Mouse (Mus musculus): Measurements from ENCODE around the gene Lrmda.

Gene Lrmda

DNA sequence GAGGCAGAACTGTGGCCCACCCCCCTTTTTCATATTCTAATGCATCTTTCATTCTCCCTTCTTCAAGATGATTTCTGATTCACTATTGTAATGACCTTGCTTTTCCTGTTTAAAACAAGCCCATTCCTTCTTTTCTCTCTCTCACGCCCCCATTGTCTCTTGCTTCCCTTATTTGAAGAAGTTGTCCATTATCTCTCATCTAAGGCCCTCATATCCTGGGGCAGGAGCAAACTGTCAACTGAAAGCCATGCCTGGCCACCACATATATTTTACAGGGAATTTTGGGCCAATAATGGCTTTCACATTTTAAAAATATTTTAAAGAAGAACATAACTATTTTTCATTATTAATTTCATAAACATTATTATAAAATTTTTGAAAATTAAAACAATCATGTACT is 391.3 kb downstream of the Lrmda start:
- no peak for DNase-seq (ENCODE audit: low read depth, low spot score)

DNA sequence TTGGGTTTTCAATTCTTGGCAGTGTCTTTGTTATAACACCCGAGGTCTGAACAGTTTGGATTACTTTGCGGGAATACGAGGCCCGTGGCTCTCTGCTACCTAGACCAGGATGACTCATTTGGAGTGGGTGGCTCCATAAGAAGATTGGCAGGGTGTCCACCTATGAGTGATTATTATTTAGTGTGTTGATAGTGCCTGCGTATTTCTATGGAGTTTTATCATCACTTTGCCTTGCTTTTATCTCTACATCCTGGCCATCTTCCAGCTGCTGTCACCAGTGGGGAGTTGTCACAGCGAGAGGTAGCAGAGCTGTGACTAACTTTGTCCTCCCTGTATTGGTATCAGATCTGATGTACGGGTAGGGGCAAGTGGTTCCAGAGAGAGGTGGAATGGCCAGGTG is 393.7 kb downstream of the Lrmda start:
- no peak for DNase-seq (ENCODE audit: low read depth, low spot score)

DNA sequence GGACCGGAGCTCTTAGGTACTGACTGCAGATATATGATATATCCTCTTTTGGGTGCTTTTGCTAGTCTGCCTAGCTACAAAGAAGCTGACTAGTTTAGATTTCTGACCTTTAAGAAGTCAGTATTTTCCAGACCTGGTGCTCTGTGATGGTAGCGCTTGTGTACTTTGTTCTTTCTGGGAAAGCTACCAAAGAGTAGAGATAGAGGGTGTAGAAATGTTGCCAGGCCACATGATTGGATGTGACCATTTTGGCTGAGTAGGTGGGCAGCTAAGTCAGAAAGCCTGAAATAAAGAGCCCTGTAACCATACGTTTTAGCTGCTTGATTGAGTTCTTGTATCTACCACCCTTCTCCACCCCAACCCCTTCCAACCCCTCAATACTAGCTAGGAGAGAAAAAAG is 398.2 kb downstream of the Lrmda start:
- DNase-seq (ENCODE audit: low read depth, low spot score): no peak

DNA sequence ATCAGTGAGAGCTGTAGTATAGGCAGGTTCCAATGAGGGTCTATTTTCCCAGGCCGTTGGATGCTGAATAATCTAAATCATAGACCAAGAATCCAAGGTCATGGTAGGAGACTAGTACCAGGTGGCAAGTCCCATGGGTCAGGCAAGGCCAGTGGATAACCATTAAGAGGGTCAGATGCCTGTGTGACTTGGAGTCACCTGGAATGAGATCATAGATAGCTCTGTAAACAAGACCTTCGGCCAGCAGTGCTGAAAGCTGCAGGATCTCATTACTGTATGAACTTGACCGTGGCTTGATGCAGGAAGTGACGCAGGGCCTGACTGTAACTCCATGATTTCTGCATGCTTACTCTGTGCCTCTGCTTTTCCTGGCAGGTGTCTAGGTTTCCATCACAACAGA is 402.2 kb downstream of the Lrmda start:
- no peak for DNase-seq (ENCODE audit: low read depth, low spot score)

DNA sequence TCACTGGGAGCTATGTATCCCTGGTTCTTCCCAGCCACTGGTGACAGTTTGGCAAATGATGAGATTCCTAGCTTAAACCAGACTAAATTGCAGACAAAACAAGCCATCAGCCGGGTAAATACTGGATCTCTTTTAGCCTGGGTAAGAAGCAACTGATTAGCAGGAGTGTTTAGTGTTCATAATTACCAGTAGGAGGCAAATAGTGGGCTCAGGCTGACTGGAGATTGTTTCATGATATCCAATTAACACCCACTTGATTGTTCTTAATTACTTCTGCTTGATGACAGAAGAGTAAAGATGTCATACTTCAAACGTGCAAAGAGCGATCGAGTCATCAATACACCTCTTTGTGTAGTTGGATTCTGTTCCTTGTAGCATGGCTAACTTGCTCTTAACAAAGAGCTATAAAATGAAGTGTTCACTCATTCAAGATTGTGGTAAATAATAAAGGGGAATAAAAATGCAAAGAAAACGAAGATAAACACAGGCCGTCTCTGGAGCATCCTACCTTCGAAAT is 405.6 kb downstream of the Lrmda start:
- DNase-seq (ENCODE audit: low read depth, low spot score): no peak

DNA sequence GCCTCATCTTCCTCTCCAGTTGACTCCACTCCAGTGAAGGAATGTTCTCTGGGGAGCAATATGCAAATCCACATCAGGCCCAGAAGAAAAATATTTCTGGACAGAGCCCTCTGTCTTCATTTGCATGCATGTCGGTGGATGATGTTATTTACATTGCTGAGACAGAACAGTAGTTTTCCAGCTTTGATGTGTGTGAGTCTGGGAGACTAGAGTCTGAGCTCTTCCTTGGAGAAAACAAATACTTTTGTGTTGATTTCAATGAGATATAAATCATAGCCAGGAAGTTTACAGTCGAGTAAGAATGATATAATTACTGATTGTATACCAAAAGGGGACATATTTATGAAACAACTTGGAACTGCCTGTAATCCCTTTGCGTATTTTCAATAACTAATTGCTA is 415.9 kb downstream of the Lrmda start:
- no peak for DNase-seq (ENCODE audit: low read depth, low spot score)

DNA sequence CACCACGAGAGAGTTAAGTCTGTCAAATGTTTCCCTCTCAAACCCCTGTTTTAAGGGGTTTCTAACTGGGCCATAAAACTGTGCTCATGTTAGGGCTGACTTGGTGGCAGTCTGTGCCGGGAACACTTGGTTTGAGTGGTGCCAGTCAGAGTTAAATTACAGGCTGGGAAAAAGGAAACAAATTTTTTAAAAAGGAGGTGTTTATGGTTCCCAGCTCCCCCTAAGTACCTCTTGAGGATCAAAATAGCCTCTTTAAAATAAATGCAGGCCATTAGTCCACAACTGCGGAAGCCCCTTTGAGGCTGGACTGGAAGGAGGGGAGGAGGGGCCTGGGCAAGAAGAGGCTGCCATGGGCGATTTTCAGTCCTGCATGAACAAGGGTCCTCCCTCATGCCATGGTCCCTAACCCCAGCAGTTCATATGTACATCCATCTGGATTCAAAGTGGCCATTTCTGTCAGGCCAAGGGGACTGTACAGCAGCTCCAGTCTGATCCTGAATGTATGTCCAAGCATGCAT is 416.4 kb downstream of the Lrmda start:
- no peak for DNase-seq (ENCODE audit: low read depth, low spot score)

DNA sequence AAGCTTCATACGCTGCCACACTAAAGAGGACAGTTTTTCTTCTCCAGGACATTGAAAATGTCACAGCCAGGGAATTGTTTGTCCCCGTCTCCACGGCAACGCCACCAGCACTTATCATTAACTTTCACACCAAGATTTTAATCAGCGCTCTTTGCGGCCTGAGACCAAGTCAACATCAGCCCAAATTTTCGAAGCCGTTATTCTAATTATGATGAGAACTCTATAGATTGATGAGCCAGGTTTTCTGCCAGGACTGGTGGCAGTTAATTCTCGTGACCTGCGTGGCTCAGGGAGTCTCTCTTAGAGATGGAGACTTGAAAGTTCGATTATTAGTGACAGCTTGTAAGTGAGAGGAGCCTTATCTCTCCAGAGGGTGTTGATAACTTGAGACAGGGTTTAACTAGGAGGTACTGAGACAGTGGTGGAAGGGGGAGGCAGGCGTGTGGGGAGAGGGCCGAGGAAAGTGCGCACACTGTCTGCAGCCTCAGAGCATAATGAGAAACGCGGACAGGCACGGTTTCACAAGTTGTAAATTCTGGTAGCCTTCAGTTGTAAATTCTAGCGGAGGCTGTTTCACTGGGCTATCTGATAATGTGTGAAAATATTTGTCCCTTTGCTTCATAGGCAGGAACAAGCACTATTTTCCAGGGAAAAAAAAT is 421.0 kb downstream of the Lrmda start:
- DNase-seq (ENCODE audit: low read depth, low spot score): no peak

DNA sequence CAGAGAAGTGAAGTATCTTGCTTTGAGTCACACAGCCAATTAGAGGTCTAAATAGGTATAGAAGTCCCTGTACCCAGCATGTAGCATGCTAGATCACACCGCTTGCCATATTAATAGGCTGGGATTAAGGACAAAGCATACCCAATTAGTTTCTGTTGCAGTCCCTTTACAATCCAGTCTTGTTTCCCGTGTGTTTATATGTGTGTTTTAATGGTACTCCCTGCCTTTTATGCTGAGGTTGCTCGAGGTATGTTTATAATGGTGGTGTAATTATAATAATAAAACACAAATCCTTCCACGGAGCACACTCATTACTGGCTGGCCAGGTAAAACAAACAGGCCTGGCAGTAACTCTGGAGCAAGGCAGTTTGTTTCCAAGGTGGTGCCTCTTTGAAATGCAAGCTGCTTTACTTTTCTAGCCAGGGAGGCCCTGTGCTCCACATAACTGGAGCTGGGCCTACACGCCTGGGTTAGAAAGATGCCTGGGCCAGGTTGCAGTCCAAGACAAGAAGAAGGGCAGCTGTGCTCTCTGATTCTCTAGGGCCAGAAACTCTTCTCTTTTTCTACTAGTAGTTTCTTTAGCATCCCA is 422.4 kb downstream of the Lrmda start:
- peak; percentile 22 for DNase-seq (ENCODE audit: low read depth, low spot score)

DNA sequence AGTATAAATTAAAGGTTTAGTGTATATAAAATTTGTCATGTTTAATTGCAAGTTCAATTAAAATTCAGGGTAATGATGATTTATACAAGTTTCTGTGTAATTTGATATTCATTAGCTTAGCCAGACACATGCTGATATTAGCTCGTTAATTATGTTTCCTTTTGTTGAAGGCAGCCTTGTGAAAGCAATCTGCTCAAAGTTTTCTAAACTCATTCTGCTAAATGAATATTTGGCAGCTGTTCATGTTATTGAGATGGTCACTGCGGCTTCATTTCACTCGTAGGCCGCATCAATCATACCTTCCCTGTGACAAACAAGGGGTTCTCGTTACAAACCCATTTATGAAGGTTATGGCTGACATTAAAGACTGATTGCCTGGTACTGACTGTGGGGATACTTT is 423.2 kb downstream of the Lrmda start:
- DNase-seq (ENCODE audit: low read depth, low spot score): no peak

DNA sequence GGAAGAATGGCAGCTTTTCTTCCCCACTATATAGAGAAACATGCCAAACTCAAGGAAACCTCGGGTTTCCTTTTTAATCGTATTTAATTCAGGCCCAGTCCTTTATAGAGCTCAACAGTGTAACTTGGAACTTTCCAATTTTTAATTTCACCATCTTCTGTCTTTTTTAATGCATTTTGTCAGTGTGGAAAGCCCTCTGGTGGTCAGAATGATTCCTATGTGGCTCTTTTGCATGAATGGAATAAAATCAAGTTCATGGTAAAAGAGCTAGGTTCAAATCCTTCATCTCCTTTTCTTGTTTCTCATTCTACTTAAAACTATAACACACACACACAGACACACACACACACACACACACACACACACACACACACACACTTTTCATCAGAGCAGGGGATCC is 425.0 kb downstream of the Lrmda start:
- DNase-seq (ENCODE audit: low read depth, low spot score): no peak

DNA sequence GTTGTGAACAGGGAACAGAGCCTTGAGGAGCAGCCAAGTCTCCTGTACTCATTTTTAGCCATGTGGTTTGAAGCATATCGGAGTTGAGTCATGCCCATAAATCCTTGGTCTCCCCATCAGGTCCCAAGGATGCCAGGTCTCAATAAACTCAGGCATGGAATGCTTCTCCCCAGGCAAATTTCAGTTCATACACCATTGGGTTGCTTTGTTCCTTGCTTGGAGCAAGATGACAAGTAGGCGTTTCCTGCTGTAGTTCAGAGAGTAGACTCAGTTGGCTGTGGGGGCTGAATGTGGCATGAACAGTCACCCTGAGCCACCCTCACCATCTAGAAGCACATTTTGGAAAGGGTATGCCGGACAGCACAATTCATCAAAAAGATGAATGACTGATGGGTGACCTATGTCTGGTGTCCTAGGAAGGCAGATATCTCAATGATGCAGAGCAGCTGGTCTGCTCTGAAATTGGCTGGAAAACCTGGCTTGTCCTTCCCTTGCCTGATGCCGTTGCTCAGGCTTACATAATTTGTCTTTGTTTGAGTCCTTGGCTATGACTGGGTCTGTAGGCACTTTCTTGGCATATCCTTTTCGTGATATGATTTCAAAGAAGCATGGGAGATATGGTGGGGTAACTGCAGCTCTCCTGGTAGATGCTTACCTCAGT is 425.8 kb downstream of the Lrmda start:
- DNase-seq (ENCODE audit: low read depth, low spot score): peak; percentile 15

DNA sequence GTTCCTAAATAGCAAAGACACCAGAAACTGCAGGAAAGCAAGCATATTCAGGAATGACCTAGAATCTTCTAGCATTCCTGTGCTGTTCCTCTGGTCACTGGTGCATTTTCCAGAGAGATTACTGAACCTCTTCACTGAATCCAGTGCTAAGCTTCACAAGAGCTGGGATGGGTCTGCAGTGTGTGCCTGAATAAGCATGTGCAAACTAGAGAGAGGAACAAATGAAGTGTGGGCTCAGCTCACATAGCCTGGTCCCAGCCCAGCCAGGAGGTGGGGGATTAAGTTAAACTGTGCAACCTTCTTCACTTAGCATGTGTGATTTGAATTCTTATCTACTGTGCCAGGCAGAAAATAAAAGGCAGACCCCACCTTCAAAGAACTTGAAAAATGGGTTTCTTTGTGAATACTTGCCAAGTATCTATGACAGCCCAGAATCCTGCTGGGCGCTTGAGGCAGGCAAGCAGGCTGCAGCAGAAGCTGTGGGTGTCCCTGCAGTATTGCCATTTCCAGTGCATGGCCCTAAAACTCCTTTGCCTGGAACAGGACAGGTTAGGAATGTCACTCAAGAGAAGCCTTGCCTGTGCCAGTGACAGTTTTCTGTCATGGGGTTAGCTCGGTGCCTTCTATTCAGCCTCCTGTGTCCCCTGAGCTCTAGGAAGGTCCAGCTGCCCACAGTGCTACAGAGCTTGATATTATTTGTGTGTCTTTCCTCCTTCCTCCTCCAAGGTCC is 426.5 kb downstream of the Lrmda start:
- no peak for DNase-seq (ENCODE audit: low read depth, low spot score)

DNA sequence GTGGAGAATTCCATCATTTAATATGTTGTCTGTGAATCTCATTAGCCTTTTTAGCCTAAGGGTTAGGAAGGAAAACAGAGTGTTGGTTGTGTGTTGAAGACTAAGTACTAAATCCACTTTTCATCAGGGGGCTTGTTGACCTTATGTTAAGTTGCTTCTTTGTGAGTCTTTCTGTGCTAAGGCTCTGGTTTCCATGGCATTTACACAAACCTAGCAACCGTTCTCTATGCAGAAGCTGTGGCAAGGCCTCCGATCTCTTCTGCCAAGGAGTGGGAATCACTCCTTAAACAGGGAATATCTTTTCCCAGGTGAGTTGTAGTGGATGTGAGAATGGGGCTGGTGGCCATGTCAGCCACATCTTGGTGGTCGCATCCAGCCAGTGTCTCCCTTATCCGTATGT is 432.1 kb downstream of the Lrmda start:
- no peak for DNase-seq (ENCODE audit: low read depth, low spot score)

DNA sequence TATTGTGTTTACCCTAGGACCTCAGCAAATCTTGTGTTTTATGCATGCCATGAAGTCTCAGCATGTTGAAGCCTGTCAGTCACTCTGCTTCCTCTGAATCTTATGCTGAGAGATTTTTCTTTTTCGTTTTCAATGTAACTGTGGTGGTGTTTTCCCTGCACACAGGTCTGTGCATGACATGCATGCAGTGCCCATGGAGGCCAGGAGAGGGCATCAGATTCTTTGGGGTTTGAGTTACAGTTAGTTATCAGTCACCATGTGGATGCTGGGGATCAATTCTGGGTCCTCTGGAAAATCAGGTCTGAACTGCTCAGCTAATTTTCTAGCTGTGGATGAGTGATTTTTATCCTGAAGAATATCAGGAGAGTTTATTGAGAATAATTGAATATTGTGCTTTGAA is 444.8 kb downstream of the Lrmda start:
- no peak for DNase-seq (ENCODE audit: low read depth, low spot score)

DNA sequence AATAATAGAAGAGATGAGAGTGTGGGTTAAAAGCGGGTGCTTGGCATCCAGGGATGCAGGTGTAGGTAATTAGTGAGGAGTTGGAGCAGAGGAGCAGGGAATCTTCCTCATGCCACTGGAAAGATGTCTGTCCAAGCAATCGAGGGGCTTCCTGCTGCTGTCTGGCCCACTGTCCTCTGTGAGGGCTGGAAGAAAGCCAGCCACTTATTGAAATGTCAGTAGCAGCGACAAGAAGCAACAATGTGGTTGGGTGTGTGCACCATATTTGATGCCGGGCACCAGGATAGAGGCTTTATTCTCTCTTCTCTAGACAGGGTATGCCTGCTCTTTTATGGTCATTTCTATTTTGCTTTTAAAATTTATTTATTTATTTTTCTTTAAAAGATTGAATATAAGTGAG is 451.5 kb downstream of the Lrmda start:
- DNase-seq (ENCODE audit: low read depth, low spot score): no peak

DNA sequence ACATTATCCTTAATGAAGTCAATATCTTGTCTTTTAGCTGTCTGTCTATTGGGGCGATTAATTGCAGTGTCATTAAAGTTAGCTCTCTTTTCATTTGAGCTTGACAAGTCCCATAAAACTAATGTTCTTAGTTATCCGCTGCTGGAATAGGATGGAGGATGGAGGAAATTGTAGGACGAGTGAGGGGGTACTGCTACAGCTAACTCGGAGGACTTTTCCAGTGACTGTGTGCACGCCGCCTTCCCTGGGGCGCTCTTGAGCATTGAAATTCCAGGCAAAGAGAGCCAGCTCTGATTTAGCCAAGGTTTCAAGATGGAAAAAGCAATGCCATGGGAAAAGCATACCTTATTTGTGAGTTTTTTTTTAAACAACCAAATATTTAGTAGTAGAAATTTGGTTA is 453.9 kb downstream of the Lrmda start:
- no peak for DNase-seq (ENCODE audit: low read depth, low spot score)

DNA sequence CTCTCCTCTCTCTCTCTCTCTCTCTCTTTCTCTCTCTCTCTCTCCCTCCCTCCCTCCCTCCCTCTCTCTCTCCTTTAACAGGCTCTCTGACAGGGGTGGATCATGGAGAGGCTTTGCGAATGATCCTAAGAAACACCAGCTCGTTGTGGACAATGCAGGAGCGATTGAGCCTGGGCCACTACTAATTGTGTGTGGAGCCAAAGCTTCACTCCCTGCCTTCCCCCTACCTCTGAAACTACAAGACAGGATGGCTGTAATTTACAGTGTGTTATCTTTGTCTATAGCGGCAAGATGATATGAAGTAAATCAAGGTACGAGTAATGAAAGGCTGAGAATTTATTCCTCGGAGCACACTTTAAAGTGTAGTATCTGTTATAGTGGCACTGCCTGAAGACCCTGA is 454.5 kb downstream of the Lrmda start:
- no peak for DNase-seq (ENCODE audit: low read depth, low spot score)

DNA sequence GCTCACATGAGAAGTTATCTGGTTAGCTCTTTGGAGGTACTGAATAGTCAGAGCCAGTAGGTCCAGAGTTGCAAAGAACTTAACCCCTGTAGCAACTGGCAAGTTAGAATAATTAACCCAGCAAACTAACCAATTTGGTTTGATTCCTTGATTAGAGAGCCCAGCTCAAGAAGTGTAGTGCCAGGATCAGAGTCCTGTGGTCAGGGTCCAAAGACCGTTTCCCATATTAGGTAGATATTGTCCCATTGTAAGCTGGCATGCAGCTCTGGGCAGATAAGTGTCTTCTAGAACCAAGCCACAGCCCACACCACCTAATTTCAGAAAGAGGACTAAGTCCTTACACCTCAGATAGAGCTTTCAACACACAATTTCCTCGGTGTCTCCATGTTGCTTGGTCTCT is 473.8 kb downstream of the Lrmda start:
- no peak for DNase-seq (ENCODE audit: low read depth, low spot score)

DNA sequence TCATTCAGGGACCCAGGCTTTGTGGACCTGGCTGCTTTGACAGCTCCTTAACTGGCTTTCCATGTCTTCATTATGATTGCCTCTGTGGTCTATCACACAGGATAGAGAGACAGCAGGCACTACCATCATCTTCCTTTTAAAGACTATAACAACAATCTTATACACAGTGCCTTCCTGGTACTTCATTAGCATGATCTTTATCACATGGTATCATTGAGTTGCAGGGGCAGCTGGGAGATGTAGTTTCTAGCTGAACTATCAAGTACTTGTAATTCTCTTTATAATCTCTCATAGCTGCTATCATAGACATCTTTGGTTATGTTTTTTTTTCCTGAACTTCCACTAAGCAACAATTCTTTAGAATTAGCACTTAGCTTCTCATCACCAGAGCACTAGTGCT is 474.8 kb downstream of the Lrmda start:
- DNase-seq (ENCODE audit: low read depth, low spot score): no peak

DNA sequence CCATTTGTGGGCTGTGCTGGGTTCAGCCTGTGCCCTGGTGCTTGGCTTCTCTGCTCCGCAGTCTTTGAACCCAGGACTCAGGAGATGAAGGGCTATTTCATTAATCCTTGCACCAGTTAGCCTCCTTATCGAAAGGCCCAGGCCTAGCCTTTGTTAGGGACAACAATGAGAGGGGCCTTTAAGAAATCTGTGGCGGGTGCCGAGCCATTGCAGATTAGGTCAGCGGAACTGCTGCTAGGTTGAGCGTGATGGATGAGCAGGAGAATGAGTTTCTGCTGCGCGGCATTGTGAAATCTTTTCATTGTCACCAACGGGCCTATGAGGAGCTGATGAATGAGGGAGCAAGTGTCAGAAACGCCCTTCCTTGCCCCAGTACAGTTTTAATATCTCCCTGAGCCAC is 475.4 kb downstream of the Lrmda start:
- no peak for DNase-seq (ENCODE audit: low read depth, low spot score)

DNA sequence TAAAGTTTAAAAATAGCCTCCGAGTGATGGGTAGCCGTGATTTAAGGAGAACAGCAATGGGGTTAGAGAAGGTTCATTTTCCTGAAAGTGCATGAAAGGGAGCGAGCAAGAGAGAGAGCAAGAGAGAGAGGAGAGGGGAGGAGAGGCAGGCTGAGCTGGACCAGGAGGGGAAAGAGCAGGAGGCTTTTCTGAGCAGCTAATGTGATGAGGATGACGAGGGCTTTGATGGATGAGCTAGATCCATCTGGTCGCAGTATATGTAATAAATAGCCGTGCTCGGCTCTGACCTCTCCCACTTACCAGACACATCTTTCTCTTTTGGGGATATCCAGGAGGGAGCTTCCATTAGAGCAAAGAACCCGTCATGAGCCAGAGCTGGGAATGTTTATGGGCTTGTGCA is 475.8 kb downstream of the Lrmda start:
- no peak for DNase-seq (ENCODE audit: low read depth, low spot score)
